Mouse (Mus musculus): ENCODE results near the gene Rtn4ip1. TPM values are rescaled to one million over a fixed set of nuclear protein-coding genes. Genes with fewer than 3 reads are reported as not detected.

The Rtn4ip1 gene
- polyA plus RNA-seq, 1 experiment = 6.7 TPM

GRCm38 (mm10) chr10:43983241-43983640 is 81.6 kb downstream of the Rtn4ip1 start:
- H3K27ac ChIP-seq (ENCODE audit: insufficient read depth, low read length) = no peak overlapping the region
- TF ChIP-seq POLR2A (IDR thresholded peaks at IDR 0.05; ENCODE audit: low read depth, low read length) = no peak
- no peak for TF ChIP-seq CTCF (IDR thresholded peaks at IDR 0.05; ENCODE audit: extremely low read depth, insufficient read depth, insufficient read length, insufficient replicate concordance)
- peaks cover 5% of the 10 kb centered on the region; the same call in 1 of the 2 replicates for H3K4me1 ChIP-seq (ENCODE audit: control insufficient read depth, insufficient read depth, insufficient read length)
- WGBS = 90% methylated on average over 5 of the region's 5 CpGs
- peaks cover 25% of the 10 kb centered on the region for H3K36me3 ChIP-seq (ENCODE audit: control insufficient read depth, insufficient read depth, low read length)
- no peak overlapping the region for H3K4me3 ChIP-seq (ENCODE audit: extremely low read depth, insufficient read depth, insufficient read length)
- no peak for DNase-seq (ENCODE audit: low read depth in 1 of 2, low spot score in 2 of 2)
- no peaks in the 10 kb centered on the region for H3K27me3 ChIP-seq (ENCODE audit: control insufficient read depth, insufficient read depth, low read length)

- Histone ChIP-seq H3K27me3 (ENCODE audit: control insufficient read depth, insufficient read depth, low read length) (no peaks in the 10 kb centered on the region), H3K36me3 (ENCODE audit: control insufficient read depth, insufficient read depth, low read length) (peaks cover 23% of the 10 kb centered on the region), H3K4me3 (ENCODE audit: extremely low read depth, insufficient read depth, insufficient read length) (no peak overlapping the region), H3K4me1 (ENCODE audit: control insufficient read depth, insufficient read depth, insufficient read length) (peaks cover 5% of the 10 kb centered on the region; the same call in 1 of the 2 replicates), H3K27ac (ENCODE audit: insufficient read depth, low read length) (no peak overlapping the region)
- 65% methylated on average over 2 of the region's 2 CpGs for WGBS
- TF ChIP-seq CTCF (IDR thresholded peaks at IDR 0.05; ENCODE audit: extremely low read depth, insufficient read depth, insufficient read length, insufficient replicate concordance) = no peak
- no peak for TF ChIP-seq POLR2A (IDR thresholded peaks at IDR 0.05; ENCODE audit: low read depth, low read length)
- no peak for DNase-seq (ENCODE audit: low read depth in 1 of 2, low spot score in 2 of 2)
Measured at GRCm38 (mm10) chr10:43983866-43984265, 82.3 kb downstream of the Rtn4ip1 start.

- Histone ChIP-seq H3K4me3 (ENCODE audit: extremely low read depth, insufficient read depth, insufficient read length) (no peak overlapping the region), H3K4me1 (ENCODE audit: control insufficient read depth, insufficient read depth, insufficient read length) (peaks cover 9% of the 10 kb centered on the region; the same call in 1 of the 2 replicates), H3K27me3 (ENCODE audit: control insufficient read depth, insufficient read depth, low read length) (no peaks in the 10 kb centered on the region), H3K36me3 (ENCODE audit: control insufficient read depth, insufficient read depth, low read length) (peaks cover 21% of the 10 kb centered on the region), H3K27ac (ENCODE audit: insufficient read depth, low read length) (no peak overlapping the region)
- TF ChIP-seq CTCF (IDR thresholded peaks at IDR 0.05; ENCODE audit: extremely low read depth, insufficient read depth, insufficient read length, insufficient replicate concordance) = no peak
- TF ChIP-seq POLR2A (IDR thresholded peaks at IDR 0.05; ENCODE audit: low read depth, low read length) = no peak
- no peak for DNase-seq (ENCODE audit: low read depth in 1 of 2, low spot score in 2 of 2)
- 93% methylated on average over 5 of the region's 5 CpGs for WGBS
Measured at GRCm38 (mm10) chr10:43991268-43991667, 89.7 kb downstream of the Rtn4ip1 start.

- H3K27ac ChIP-seq (ENCODE audit: insufficient read depth, low read length) = no peak overlapping the region
- no peak for TF ChIP-seq CTCF (IDR thresholded peaks at IDR 0.05; ENCODE audit: extremely low read depth, insufficient read depth, insufficient read length, insufficient replicate concordance)
- no peak for TF ChIP-seq POLR2A (IDR thresholded peaks at IDR 0.05; ENCODE audit: low read depth, low read length)
- H3K4me1 ChIP-seq (ENCODE audit: control insufficient read depth, insufficient read depth, insufficient read length) = peaks cover 15% of the 10 kb centered on the region; the same call in 1 of the 2 replicates
- DNase-seq (ENCODE audit: low read depth in 1 of 2, low spot score in 2 of 2) = no peak
- no peak overlapping the region for H3K4me3 ChIP-seq (ENCODE audit: extremely low read depth, insufficient read depth, insufficient read length)
- no peaks in the 10 kb centered on the region for H3K27me3 ChIP-seq (ENCODE audit: control insufficient read depth, insufficient read depth, low read length)
- WGBS = 70% methylated on average over 5 of the region's 5 CpGs
- H3K36me3 ChIP-seq (ENCODE audit: control insufficient read depth, insufficient read depth, low read length) = peaks cover 19% of the 10 kb centered on the region
Measured at GRCm38 (mm10) chr10:43992506-43992905, 90.9 kb downstream of the Rtn4ip1 start.

- H3K4me3 ChIP-seq (ENCODE audit: extremely low read depth, insufficient read depth, insufficient read length) = no peak overlapping the region
- no peak overlapping the region for H3K27ac ChIP-seq (ENCODE audit: insufficient read depth, low read length)
- H3K27me3 ChIP-seq (ENCODE audit: control insufficient read depth, insufficient read depth, low read length) = no peaks in the 10 kb centered on the region
- TF ChIP-seq CTCF (IDR thresholded peaks at IDR 0.05; ENCODE audit: extremely low read depth, insufficient read depth, insufficient read length, insufficient replicate concordance) = no peak
- no peak for TF ChIP-seq POLR2A (IDR thresholded peaks at IDR 0.05; ENCODE audit: low read depth, low read length)
- peaks cover 20% of the 10 kb centered on the region; the same call in 1 of the 2 replicates for H3K4me1 ChIP-seq (ENCODE audit: control insufficient read depth, insufficient read depth, insufficient read length)
- peaks cover 17% of the 10 kb centered on the region for H3K36me3 ChIP-seq (ENCODE audit: control insufficient read depth, insufficient read depth, low read length)
- 77% methylated on average over 6 of the region's 6 CpGs for WGBS
- DNase-seq (ENCODE audit: low read depth in 1 of 2, low spot score in 2 of 2) = no peak
Measured at GRCm38 (mm10) chr10:43993198-43993597, 91.6 kb downstream of the Rtn4ip1 start.

GRCm38 (mm10) chr10:43995858-43996650 is 94.4 kb downstream of the Rtn4ip1 start:
- DNase-seq (ENCODE audit: low read depth in 1 of 2, low spot score in 2 of 2) = peak; percentile 42 to 77
- WGBS = 20% methylated on average over 10 of the region's 10 CpGs
- TF ChIP-seq CTCF (IDR thresholded peaks at IDR 0.05; ENCODE audit: extremely low read depth, insufficient read depth, insufficient read length, insufficient replicate concordance) (no peak), POLR2A (IDR thresholded peaks at IDR 0.05; ENCODE audit: low read depth, low read length) (no peak)
- peak overlapping the region; percentile 93 for H3K27ac ChIP-seq (ENCODE audit: insufficient read depth, low read length)
- H3K4me3 ChIP-seq (ENCODE audit: extremely low read depth, insufficient read depth, insufficient read length) = peak overlapping the region; percentile 22
- H3K4me1 ChIP-seq (ENCODE audit: control insufficient read depth, insufficient read depth, insufficient read length) = peaks cover 20% of the 10 kb centered on the region; the same call in 1 of the 2 replicates
- peaks cover 15% of the 10 kb centered on the region for H3K36me3 ChIP-seq (ENCODE audit: control insufficient read depth, insufficient read depth, low read length)
- no peaks in the 10 kb centered on the region for H3K27me3 ChIP-seq (ENCODE audit: control insufficient read depth, insufficient read depth, low read length)

GRCm38 (mm10) chr10:43997276-43997675 is 95.7 kb downstream of the Rtn4ip1 start:
- peaks cover 7% of the 10 kb centered on the region for H3K36me3 ChIP-seq (ENCODE audit: control insufficient read depth, insufficient read depth, low read length)
- 67% methylated on average over 10 of the region's 10 CpGs for WGBS
- DNase-seq (ENCODE audit: low read depth in 1 of 2, low spot score in 2 of 2) = peak; percentile 28 to 63
- H3K4me1 ChIP-seq (ENCODE audit: control insufficient read depth, insufficient read depth, insufficient read length) = peaks cover 20% of the 10 kb centered on the region; the same call in 1 of the 2 replicates
- H3K4me3 ChIP-seq (ENCODE audit: extremely low read depth, insufficient read depth, insufficient read length) = peak overlapping the region; percentile 6; the same call in 1 of the 2 replicates
- TF ChIP-seq POLR2A (IDR thresholded peaks at IDR 0.05; ENCODE audit: low read depth, low read length) = no peak
- no peak for TF ChIP-seq CTCF (IDR thresholded peaks at IDR 0.05; ENCODE audit: extremely low read depth, insufficient read depth, insufficient read length, insufficient replicate concordance)
- H3K27me3 ChIP-seq (ENCODE audit: control insufficient read depth, insufficient read depth, low read length) = no peaks in the 10 kb centered on the region
- peak overlapping the region; percentile 81 for H3K27ac ChIP-seq (ENCODE audit: insufficient read depth, low read length)
